Mouse (Mus musculus) heart, adult 2 months (tissue): ENCODE results near the gene Cog3.

ENCODE experiments used
- CTCF ChIP-seq: fragments of 200-600 bp; IDR thresholded peaks from 2 replicates; pipeline ENCODE4 v1.8.1; 2022; ENCODE audit warnings: antibody characterized with exemption, mild to moderate bottlenecking, moderate library complexity
- POLR2A ChIP-seq: fragments of 200-500 bp; IDR thresholded peaks from 2 replicates; pipeline ENCODE4 v1.6.1; 2011; ENCODE audit warnings: mild to moderate bottlenecking, low read depth, low read length, control low read depth; ENCODE audit not compliant: insufficient read depth

- no peak for TF ChIP-seq CTCF
- TF ChIP-seq POLR2A = no peak
Measured at GRCm38 (mm10) chr14:75794324-75794723, 40.0 kb upstream of the Cog3 start.
